Mouse (Mus musculus): ENCODE results near the gene Lrrc49. TPM values are rescaled to one million over a fixed set of nuclear protein-coding genes. Genes with fewer than 3 reads are reported as not detected.
A peak's percentile ranks its signal among the peaks of the same experiment; 100 is the strongest.

Gene Lrrc49
- polyA plus RNA-seq, 1 experiment from 2014 or later = 9.0 TPM

DNA sequence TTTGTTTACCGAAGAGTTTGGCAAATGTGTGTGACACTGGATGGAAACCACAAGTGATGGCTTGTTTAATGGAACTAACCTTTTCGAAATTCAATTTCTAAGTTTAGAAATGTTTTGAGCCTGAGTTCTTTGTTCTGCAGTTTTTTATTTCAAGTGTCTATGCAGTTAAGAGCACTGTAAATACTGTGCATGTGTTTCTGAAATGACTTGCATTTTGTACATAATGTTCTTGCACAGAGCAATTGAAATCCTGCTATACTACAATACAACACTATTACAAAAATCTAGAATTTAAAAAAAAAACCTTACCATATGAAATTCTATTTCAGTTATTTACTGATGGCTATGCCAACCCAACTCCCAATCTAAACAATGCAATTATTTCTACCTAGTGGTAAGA, 75.7 kb downstream of the Lrrc49 start:
- Histone ChIP-seq H3K27me3 (replicated peaks; ENCODE audit: insufficient read depth, low read length) (no peaks in the 10 kb centered on the region), H3K4me2 (replicated peaks; ENCODE audit: low read depth, low read length) (no peak overlapping the region), H3K27ac (ENCODE audit: low read length) (0 out of 2 replicates have a peak overlapping the region, but pooled peaks have one; percentile 39), H3K9me3 (ENCODE audit: low read length) (no peaks in the 10 kb centered on the region), H3K36me3 (ENCODE audit: insufficient read depth, low read length) (no peaks in the 10 kb centered on the region), H3K4me1 (ENCODE audit: insufficient read depth, low read depth, low read length) (peaks cover 5% of the 10 kb centered on the region; the same call in 1 of the 2 replicates), H3K9ac (replicated peaks; ENCODE audit: low read depth) (no peak overlapping the region), H3K4me3 (ENCODE audit: low read depth, low read length) (no peak overlapping the region)
- ATAC-seq = peak; percentile 79
- TF ChIP-seq CTCF (IDR thresholded peaks at IDR 0.05) (no peak), EP300 (IDR thresholded peaks at IDR 0.05) (peak; percentile 91)
- 62% methylated on average over 2 of the region's 2 CpGs for WGBS
- DNase-seq (ENCODE audit: low spot score) = peak; percentile 75

DNA sequence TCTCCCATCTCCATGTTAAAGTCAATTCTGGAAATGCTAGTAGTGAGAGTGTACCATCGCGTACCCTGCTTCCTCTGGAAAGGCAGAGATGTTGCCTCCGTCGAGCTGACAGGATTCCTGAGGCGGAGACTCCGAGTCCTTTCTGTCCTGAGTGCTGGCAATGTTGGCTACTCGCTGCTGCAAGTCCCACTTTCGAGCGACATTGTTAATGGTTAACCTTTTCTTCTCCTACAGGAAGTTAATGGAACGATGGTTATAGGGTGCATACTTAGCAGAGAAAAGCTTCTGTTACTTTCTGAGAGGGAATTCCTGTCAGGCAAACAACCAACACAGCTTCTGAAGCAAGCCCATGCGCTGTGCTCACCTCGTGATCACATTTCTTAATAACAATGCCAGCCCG, 77.8 kb downstream of the Lrrc49 start:
- H3K9ac ChIP-seq (replicated peaks; ENCODE audit: low read depth) = no peak overlapping the region
- TF ChIP-seq CTCF (IDR thresholded peaks at IDR 0.05) (no peak), EP300 (IDR thresholded peaks at IDR 0.05) (no peak)
- 42% methylated on average over 13 of the region's 13 CpGs for WGBS
- ATAC-seq (no peak), DNase-seq (ENCODE audit: low spot score) (peak; percentile 28)
- H3K27me3 ChIP-seq (replicated peaks; ENCODE audit: insufficient read depth, low read length) = no peaks in the 10 kb centered on the region
- peaks cover 5% of the 10 kb centered on the region; the same call in 1 of the 2 replicates for H3K4me1 ChIP-seq (ENCODE audit: insufficient read depth, low read depth, low read length)
- no peak overlapping the region for H3K4me3 ChIP-seq (ENCODE audit: low read depth, low read length)
- H3K9me3 ChIP-seq (ENCODE audit: low read length) = no peaks in the 10 kb centered on the region
- no peak overlapping the region for H3K4me2 ChIP-seq (replicated peaks; ENCODE audit: low read depth, low read length)
- no peak overlapping the region for H3K27ac ChIP-seq (ENCODE audit: low read length)
- H3K36me3 ChIP-seq (ENCODE audit: insufficient read depth, low read length) = no peaks in the 10 kb centered on the region

DNA sequence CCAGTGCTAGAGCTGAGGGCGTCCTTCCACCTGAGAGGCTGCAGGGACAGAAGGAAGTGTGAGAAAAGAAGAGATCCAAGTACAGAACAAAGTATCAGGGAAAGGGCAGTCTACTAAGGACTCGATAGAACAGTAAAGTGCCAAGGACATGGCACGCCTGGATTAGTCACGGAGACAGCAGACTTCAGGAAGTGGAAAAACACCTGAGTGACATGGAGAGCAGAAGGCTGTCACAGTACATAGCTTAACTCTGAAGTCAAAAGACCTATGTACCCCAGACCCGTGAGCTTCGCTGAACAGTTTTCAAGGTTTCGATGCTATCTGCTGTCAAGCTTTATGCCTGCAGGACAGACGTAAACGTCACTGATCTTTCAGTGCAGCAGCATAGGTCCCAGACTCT, 79.1 kb downstream of the Lrrc49 start:
- WGBS = 73% methylated on average over 9 of the region's 9 CpGs
- no peak for DNase-seq (ENCODE audit: low spot score)
- Histone ChIP-seq H3K27me3 (replicated peaks; ENCODE audit: insufficient read depth, low read length) (no peaks in the 10 kb centered on the region), H3K9me3 (ENCODE audit: low read length) (no peaks in the 10 kb centered on the region), H3K4me2 (replicated peaks; ENCODE audit: low read depth, low read length) (no peak overlapping the region), H3K4me1 (ENCODE audit: insufficient read depth, low read depth, low read length) (peaks cover 5% of the 10 kb centered on the region; the same call in 1 of the 2 replicates), H3K27ac (ENCODE audit: low read length) (no peak overlapping the region), H3K4me3 (ENCODE audit: low read depth, low read length) (no peak overlapping the region), H3K9ac (replicated peaks; ENCODE audit: low read depth) (no peak overlapping the region), H3K36me3 (ENCODE audit: insufficient read depth, low read length) (no peaks in the 10 kb centered on the region)
- no peak for ATAC-seq
- TF ChIP-seq CTCF (IDR thresholded peaks at IDR 0.05) (no peak), EP300 (IDR thresholded peaks at IDR 0.05) (no peak)

DNA sequence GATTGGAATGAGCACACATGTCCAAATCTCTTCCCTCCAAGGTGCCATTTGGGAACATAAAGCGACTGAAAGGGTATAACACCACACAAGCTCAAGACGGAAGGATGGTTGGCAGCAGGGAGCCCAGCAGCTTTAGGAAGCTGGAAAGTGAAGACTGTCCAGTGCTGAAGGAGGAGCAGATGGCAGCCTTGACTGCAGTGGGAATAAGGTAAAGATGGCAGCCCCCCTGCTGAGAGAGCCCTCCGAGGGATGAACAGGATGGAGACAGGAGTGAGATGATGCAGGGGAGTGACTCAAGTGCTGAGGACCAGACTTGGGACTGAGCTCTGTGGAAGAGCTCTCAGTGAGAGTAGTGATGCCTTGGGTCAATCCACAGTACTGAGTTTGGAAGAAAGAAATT, 79.9 kb downstream of the Lrrc49 start:
- 89% methylated on average over 3 of the region's 3 CpGs for WGBS
- no peak for TF ChIP-seq CTCF (IDR thresholded peaks at IDR 0.05)
- TF ChIP-seq EP300 (IDR thresholded peaks at IDR 0.05) = no peak
- ATAC-seq (no peak), DNase-seq (ENCODE audit: low spot score) (no peak)
- H3K27ac ChIP-seq (ENCODE audit: low read length) = no peak overlapping the region
- H3K9ac ChIP-seq (replicated peaks; ENCODE audit: low read depth) = no peak overlapping the region
- H3K27me3 ChIP-seq (replicated peaks; ENCODE audit: insufficient read depth, low read length) = no peaks in the 10 kb centered on the region
- no peak overlapping the region for H3K4me3 ChIP-seq (ENCODE audit: low read depth, low read length)
- H3K36me3 ChIP-seq (ENCODE audit: insufficient read depth, low read length) = no peaks in the 10 kb centered on the region
- H3K9me3 ChIP-seq (ENCODE audit: low read length) = no peaks in the 10 kb centered on the region
- H3K4me2 ChIP-seq (replicated peaks; ENCODE audit: low read depth, low read length) = no peak overlapping the region
- peaks cover 5% of the 10 kb centered on the region; the same call in 1 of the 2 replicates for H3K4me1 ChIP-seq (ENCODE audit: insufficient read depth, low read depth, low read length)

DNA sequence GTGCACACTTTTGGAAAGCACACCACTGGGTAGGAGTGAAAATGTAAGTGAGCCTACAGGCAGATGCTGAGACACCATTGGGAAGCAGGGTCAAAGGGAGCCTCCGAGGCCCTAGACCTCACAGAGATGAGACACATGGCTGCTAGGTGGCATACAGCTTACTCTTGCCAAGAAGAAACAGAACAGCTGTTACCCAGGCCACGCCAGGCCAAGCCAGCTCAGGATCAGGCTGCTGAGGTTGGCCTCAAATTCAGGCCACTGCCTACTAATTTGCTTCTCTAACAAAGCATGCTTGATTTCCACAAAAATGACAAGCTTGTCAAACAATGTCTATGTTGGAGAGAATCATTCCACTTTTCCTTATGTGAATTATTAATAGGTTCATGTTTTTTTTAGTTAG, 83.0 kb downstream of the Lrrc49 start:
- Histone ChIP-seq H3K27me3 (replicated peaks; ENCODE audit: insufficient read depth, low read length) (no peaks in the 10 kb centered on the region), H3K36me3 (ENCODE audit: insufficient read depth, low read length) (no peaks in the 10 kb centered on the region), H3K4me2 (replicated peaks; ENCODE audit: low read depth, low read length) (no peak overlapping the region), H3K9ac (replicated peaks; ENCODE audit: low read depth) (no peak overlapping the region), H3K4me3 (ENCODE audit: low read depth, low read length) (no peak overlapping the region), H3K4me1 (ENCODE audit: insufficient read depth, low read depth, low read length) (no peaks in the 10 kb centered on the region), H3K9me3 (ENCODE audit: low read length) (no peaks in the 10 kb centered on the region), H3K27ac (ENCODE audit: low read length) (no peak overlapping the region)
- no peak for DNase-seq (ENCODE audit: low spot score)
- 59% methylated on average over 2 of the region's 2 CpGs for WGBS
- no peak for TF ChIP-seq CTCF (IDR thresholded peaks at IDR 0.05)
- no peak for TF ChIP-seq EP300 (IDR thresholded peaks at IDR 0.05)
- ATAC-seq = no peak

DNA sequence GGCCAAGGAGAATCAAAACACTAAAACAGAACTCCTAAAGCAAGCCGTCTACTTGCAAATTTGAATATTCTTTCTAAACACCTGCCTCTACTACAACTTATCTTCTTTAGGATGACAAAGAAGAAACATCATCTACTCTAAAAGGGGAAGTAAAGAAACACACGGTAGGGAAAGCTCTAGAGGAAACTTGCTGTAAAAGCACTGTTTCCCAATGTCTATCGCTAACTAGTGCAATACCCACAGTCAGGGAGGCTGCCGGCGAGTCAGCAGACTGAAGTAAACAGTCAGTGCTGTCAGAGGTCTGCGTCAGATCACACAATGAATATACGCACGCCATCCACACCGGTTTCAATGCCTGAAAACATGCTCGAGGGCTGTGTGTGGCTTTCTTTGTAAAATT, 86.0 kb downstream of the Lrrc49 start:
- no peak; the same call in 1 of the 2 replicates for ATAC-seq
- H3K27me3 ChIP-seq (replicated peaks; ENCODE audit: insufficient read depth, low read length) = no peaks in the 10 kb centered on the region
- no peak overlapping the region for H3K9ac ChIP-seq (replicated peaks; ENCODE audit: low read depth)
- TF ChIP-seq EP300 (IDR thresholded peaks at IDR 0.05) (no peak), CTCF (IDR thresholded peaks at IDR 0.05) (no peak)
- 64% methylated on average over 10 of the region's 10 CpGs for WGBS
- no peaks in the 10 kb centered on the region for H3K36me3 ChIP-seq (ENCODE audit: insufficient read depth, low read length)
- no peaks in the 10 kb centered on the region for H3K9me3 ChIP-seq (ENCODE audit: low read length)
- H3K27ac ChIP-seq (ENCODE audit: low read length) = no peak overlapping the region
- H3K4me2 ChIP-seq (replicated peaks; ENCODE audit: low read depth, low read length) = no peak overlapping the region
- DNase-seq (ENCODE audit: low spot score) = no peak
- H3K4me3 ChIP-seq (ENCODE audit: low read depth, low read length) = no peak overlapping the region
- no peaks in the 10 kb centered on the region for H3K4me1 ChIP-seq (ENCODE audit: insufficient read depth, low read depth, low read length)

DNA sequence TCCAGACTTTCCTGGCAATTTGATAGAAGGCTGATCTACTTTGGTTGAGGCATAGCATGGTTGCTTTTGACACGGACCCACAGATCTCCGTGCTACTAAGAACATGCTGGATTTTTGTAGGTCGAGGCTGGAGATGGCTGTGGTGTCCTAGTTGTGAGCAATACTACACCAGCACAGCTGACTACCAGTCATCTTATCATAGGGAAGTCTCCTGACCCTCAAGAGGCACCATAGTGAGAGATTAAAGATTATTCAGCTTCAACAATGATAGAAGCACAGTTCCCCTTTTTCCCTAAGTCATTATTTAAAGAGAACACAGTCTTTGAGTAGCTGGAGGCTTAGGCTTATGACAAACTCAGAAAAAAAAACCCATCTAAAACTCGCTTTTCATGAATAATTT, 87.7 kb downstream of the Lrrc49 start:
- Histone ChIP-seq H3K4me3 (ENCODE audit: low read depth, low read length) (no peak overlapping the region), H3K9me3 (ENCODE audit: low read length) (no peaks in the 10 kb centered on the region), H3K9ac (replicated peaks; ENCODE audit: low read depth) (no peak overlapping the region), H3K27ac (ENCODE audit: low read length) (no peak overlapping the region), H3K4me2 (replicated peaks; ENCODE audit: low read depth, low read length) (no peak overlapping the region), H3K27me3 (replicated peaks; ENCODE audit: insufficient read depth, low read length) (no peaks in the 10 kb centered on the region), H3K36me3 (ENCODE audit: insufficient read depth, low read length) (no peaks in the 10 kb centered on the region), H3K4me1 (ENCODE audit: insufficient read depth, low read depth, low read length) (no peaks in the 10 kb centered on the region)
- DNase-seq (ENCODE audit: low spot score) = no peak
- TF ChIP-seq EP300 (IDR thresholded peaks at IDR 0.05) (no peak), CTCF (IDR thresholded peaks at IDR 0.05) (no peak)
- 89% methylated on average over 4 of the region's 4 CpGs for WGBS
- no peak for ATAC-seq

Measured in lung, postnatal 0 days (tissue).